Mouse (Mus musculus) natural killer cell, adult 2 months (primary cell): ENCODE results near the gene Sapcd2.

ENCODE experiments used
- DNase-seq, 2 experiments: peaks; one replicate each; pipeline ENCODE4 v3.0.0; 2022; ENCODE audit warnings: low spot score in 2 of 2

Sapcd2 gene

DNA sequence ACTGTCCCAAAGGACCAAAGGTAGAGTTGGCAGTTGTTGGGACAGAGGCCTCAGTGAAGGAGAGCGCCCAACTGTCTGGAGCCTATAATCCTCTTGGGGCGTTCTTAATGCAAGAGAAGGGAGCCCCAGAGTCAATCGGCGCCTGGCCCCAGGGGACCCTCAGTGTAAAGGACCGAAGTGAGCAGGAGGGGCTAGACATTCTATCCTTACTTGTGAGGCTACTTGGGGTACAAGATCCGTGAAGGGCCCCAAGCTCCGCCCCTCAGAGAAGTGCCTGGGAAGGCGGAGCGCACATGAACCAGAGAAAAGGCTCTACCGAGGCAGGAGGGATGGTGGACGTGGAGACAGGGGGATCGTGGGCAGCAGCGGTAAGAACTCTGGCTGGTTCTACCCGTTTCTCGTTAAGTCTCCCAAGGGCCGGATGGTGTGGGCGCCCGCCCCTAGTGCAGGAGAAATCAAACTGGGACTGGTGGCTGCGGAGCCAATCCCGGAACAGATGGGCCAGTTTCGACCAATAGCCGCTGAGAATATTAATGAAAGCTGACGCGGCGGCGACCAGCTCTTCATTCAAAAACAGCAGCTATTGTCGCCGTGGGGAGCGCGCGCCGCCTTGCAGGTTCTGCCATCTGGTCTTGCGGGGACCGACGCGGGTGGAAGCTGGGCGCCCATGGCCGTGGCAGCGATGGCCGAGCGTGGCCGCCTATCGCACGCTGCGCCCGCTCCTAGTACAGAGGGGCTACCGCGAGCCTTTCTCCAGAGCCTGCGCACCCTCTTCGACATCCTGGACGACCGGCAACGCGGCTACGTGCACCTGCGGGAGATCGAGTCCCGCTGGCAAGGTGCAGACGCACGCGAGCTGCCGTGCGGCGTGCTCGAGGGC lies at the start of gene Sapcd2:
Sapcd2 (plus strand) TSS at position 558 of the 880 bp plus-strand sequence.
- DNase-seq: peak; percentile 78 to 85

DNA sequence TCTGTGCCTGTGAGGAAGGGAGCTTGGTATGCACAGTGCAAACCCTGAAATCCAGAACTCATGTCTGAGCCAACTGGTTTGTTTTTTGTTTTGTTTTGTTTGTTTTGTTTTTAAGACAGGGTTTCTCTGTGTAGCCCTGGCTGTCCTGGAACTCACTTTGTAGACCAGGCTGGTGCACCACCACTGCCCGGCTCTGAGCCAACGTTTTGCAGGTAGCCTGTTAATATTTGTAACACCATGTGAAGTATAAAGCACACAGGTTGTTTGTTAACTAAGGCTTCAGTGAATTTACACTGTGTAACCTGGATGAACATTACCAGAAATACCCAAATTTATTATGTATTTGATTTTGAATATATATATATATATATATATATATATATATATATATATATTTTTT lies 46.1 kb upstream of the Sapcd2 start:
- no peak for DNase-seq

DNA sequence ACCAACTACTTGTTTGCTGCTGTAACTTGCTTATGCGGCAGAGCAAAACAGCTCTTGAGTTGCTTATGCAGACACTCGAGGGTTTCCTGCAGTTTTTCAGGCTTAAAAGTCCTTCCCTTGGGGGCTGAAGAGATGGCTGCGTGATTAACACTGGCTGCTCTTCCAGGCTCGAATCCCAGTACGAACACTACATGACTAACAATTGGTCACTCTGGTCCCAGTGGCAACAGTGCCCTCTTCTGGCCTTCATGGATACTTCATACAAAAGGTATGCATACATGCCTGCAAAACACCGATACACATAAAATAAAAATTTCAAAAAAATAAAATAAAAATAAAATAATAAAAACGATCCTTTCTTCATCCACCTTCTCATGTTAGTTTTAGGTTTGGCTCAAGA lies 43.7 kb upstream of the Sapcd2 start:
- DNase-seq: no peak

DNA sequence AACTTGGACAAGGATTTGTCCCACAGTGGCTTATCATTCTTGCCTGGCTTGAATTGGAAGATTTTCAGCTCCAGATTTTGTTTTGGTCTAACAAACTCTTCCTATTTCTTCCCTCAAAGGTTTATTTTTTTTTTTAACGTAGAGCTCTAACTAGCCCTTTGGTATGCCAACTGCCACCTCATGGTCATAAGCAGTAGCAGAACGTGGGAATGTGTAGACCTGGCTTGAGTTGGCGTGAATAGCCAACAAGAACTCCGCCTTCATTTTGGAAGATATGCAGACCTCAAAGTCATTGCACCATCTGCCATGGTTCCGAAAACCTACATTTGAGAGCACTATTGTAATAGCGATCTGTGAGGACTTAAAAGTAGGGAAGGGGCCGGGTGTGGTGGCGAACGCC lies 40.7 kb upstream of the Sapcd2 start:
- DNase-seq: no peak

DNA sequence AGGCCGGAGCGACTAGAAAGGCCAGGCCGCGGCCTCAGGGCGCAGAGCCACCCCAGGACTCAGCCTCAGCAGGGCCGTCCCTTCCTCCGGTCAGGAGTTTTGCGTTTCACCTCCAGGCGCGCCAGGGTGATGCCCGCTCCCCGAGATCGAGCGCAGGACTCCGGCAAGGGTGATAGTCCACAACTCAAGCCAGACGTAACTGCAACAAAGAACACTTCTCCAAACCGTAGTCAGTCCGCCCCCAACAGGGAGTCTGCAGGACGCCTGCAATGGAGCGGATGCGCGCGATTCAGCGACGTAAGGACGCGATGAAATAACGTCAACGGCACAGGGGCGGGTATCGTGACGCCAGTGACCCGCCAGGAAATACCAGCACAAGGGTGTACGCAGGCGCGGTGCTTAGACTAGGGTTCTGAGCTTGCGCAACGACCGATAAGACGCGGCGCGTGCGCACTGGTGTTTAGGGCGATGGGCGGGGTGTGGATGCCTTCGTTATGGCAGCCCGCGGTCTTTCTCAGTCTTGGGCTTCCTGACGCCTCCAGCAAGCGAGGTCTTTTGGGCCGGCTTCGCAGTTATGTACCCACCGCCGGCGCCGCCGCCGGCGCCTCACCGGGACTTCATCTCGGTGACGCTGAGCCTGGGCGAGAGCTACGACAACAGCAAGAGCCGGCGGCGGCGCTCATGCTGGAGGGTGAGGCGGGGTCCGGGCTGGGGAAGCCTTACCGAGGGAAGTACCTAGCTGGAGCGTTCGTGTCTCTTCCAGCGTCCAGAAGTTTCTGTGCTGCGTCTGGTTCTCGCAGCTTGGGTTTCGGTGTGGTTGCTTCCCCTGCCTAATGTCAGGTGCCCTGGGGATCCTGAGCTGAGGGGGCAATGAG lies 39.6 kb upstream of the Sapcd2 start, which contains the start of gene Man1b1:
Man1b1 (plus strand) TSS at position 53 of the 875 bp plus-strand sequence.
- peak; percentile 99 to 100 for DNase-seq

DNA sequence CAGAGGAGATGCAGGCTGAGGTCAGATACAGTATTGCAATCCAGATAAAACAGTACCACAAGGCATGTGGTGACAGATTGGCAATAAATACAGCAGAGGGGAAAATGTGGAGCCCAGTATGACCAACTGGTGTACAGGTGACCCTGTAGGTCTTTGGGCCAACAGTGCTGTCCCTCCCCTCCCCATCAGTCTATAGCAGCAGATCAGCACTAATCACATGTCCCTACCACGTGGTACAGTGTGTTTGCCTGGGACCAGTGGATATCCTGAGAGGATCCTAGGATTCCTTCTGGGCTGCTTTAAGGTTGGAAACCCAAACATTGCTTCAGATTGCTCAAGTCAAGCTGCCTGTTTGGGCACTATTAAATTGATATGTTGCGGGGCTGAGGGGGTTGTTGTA lies 38.6 kb upstream of the Sapcd2 start:
- no peak for DNase-seq

DNA sequence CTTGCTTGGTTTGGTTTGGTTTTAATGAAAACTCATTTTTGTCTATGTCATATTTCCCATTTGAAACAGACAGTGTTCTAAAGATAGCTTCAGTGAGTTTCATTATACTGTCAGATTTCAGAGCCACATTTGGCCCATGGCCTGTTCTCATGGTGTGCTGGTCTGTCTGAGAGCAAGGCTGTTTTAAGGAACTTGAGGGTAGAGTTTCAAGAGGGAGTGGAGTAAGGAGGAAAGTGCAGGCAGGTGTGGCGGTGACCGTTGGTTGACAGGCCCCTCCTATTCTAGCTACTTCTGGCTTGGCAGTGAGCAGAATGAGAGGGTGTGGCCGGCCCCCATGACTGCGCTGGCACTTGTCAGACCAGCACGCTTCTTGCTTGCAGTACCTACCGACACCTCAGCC lies 33.8 kb upstream of the Sapcd2 start:
- no peak for DNase-seq

DNA sequence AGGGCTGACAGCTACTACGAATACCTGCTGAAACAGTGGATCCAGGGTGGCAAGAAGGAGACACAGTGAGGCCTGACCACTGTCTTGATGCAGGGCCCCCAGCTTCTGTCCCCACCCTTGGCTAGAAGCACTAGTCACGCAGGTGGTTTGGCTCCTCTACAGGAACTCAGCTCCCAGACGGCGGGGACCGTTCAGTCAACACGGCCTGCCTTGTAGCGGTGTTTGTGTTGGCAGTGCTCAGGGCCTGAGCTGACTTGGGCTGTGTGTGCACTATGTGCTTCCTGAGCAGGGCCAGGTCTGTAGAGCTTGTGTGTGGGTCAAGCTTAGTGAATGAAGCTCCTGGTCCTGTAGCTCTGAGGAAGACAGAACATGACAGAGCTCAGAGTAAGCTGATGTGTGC lies 24.0 kb upstream of the Sapcd2 start:
- DNase-seq: no peak

DNA sequence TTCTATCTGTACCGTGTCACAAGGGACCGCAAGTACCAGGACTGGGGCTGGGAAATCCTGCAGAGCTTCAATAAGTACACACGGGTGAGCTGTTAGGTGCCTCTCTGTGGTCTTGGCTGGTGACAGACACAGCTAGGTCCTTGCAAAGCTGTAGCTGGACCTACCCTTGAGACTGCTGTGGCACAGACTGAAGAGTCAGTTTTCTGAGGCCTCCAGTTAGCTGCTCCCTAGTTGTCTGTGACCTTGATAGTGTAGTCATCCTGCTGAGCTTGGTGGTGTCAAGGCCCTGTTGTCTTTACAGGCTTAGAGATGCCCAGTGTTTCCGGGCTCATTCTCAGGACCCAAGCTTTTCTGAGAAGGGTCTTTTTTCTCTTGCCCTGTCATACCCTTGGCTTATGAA lies 22.6 kb upstream of the Sapcd2 start:
- DNase-seq: no peak

DNA sequence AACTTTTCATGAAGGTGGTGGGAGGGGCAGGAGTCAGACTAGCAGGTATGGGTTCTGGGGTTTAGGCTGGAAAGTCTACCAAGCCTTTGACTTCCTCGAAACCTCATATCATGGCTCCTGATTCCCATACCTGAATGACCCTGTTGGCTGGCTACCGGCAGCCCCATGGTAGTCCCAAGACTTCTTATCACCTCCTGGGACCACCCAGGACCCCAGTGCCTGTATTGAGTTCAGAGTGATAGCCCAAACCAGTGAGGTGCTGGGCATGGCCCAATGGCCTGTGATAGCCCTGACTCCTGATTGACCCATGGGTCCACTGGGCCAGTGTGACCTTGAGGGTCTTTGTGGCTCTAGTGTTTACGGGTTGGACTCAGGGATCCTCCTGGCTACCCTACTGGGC lies 21.4 kb upstream of the Sapcd2 start:
- no peak for DNase-seq

DNA sequence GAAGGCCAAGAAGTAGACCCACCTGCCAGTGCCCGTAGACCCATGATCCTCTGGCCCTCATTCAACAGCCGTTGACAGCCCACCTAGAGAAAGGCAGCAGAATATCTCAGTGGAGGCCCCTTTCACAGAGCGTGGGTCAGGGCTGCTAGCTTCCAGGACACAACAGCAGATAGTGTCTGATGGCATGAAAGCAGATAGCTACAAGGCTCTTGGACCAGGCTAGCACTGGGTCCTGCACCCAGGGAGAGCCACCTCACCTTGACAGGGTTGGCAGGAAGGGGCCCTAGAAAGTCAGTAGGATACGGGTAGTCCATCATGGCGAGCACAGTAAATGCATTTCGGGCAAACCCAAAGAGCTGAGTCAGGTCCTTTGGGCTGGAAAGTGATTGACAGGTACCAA lies 17.9 kb upstream of the Sapcd2 start:
- DNase-seq: no peak

DNA sequence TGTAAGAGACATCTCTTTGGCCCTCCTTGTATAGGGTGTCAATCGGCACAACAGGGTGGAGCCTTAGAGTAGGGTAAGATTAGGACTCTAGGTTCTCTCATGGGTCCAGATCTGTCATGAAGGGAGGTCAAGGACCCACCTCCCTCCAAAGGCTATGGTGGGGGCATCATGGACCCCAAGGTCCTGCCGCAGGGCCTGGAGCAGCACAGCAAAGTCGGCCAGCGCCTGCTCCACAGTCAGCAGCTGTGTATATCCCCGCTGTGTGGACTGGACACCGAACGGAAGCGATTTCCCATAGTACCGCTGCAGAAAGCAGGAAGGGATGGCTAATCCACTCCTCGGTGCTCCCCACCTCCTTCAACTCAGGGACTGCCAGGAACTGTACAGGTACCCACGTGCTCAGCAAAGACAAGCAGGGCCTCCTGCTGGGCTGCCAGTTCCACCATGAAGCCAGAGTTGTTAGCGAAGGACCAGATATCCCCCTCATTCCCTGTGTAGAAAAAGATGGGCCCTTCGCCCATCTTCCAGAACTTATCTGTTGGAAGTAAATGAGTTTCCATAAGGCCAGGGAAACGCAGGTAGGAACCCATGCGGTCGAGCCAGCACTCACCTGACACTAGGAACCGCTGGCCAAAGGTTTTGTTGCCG lies 16.6 kb upstream of the Sapcd2 start:
- DNase-seq: no peak

DNA sequence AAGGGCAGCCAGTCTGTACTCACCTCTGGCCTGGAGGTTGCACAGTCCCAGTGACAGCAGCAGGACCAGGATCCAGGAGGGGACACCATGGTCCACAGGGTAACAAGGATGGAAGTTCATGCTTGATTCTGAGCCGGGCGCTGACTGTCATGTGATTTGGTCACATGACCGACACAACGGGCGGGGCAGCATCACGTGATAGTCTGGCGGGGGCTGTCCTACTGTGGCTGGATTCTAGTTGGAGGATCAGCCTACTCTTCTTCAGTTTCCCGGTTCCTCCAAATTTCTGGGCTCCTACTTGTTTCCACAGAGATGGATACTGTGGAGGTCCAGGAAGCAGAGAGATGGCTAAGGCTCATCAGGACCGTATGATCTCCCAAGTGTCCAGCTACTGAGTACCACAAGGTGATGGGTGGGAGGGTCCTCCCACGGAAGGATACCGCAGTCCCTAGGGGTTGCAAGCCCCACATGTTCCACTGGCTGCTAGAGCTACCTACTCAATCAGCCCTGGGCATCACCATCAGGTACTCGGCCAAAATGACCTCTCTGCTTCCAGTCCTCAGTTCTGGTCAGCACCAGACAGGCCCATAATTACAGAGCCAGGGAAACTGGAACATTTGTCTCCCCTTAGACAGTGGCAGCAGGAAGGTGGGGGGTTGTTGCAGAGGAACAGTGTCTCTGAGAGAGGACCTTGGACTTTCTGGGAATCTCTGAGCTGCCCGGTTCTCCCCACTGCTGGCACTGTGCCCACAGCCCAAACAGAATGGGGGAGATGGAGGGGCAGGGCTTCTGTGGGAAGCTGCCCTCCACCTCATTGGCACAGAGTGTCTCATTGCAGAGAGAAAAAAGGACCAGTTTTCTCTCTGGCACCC lies 15.7 kb upstream of the Sapcd2 start, which contains the start of gene Dpp7:
Dpp7 (minus strand) TSS at position 152 of the 872 bp plus-strand sequence.
- DNase-seq: peak; percentile 62 to 80

DNA sequence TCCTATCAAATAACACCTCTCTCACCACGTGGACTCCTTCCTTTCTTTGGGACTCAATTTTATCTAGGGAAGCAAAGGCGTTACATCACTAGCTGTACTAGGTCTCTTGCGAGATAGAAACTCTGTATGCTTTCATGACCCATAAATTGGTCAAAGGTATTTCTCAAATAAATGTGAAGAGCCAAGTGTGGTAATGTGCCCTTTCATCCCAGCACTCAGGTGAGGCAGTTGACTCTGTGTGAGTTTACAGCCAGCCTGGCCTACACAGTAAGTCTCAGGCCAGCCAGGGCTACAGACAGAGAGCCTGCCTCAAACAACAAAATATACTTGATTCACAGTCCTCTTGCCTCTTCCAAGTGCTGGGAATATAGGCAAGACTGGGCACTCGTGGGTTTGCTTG lies 12.3 kb upstream of the Sapcd2 start:
- no peak for DNase-seq

DNA sequence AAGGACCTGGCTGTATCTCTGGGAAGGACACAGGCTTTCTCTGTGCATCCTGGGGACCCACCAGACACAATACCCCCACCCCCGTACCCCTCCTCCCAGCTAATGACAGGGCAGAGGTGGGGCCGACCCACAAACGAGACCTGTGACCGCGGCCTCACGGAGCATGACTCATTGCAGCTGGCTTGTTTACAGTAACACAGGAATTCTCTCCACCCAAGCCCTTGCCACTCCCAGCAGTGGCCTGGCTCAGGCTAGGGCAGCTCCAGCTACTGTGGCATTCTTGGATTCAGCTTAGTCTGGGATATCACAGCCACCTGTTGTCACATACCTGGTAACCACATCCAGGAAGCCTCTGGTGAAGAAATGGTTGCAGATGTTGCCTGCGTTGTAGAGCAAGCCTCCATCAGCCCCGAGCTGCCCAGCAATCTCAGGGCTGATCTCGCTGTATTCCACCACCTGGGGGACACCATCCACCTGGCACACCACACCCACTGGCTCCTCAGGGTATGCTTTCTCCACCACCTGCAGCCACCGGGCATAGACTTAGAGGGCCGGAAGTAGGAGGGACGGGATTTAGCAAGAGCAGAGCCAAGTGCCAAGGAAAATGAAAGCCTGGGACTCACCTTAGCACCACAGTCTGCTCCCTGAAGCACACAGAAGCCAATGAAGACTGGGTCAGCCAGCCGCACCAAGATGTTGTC lies 8.5 kb upstream of the Sapcd2 start:
- DNase-seq: no peak

DNA sequence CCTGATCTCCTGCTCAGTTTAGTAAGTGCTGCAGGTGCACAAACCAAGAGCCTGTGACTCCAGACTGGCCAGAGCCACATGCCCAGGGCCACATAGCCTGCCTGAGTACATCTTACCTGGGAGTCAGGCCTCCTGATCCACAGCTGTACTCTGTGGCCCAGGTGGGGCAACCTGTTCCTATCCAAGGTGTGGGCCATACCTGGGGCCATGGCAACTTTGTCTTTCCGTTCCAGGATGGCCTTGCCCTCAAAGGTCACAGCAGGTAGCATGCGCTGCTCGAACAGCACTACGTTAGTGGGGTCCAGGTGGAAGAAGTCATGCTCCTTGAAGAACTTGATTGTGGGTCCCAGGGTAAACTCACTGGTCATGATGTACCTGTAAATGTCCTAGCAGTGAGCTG lies 7.8 kb upstream of the Sapcd2 start:
- no peak for DNase-seq

DNA sequence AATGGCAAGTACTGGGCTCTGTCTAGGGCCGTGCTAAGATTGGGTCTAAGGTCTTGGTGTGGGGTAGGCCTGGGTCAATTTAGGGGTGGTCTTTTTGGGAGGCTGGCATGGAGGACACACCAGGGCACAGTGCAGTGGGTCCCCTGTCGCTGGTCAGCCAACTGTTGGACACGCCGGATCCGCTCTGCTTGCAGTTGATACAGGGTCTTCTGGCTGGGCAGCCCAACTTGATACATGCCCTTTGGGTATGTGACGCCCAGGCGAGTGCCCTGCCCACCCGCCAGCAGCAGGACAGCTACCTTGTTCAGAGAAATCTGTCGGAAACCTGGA lies 7.4 kb upstream of the Sapcd2 start:
- DNase-seq: no peak

DNA sequence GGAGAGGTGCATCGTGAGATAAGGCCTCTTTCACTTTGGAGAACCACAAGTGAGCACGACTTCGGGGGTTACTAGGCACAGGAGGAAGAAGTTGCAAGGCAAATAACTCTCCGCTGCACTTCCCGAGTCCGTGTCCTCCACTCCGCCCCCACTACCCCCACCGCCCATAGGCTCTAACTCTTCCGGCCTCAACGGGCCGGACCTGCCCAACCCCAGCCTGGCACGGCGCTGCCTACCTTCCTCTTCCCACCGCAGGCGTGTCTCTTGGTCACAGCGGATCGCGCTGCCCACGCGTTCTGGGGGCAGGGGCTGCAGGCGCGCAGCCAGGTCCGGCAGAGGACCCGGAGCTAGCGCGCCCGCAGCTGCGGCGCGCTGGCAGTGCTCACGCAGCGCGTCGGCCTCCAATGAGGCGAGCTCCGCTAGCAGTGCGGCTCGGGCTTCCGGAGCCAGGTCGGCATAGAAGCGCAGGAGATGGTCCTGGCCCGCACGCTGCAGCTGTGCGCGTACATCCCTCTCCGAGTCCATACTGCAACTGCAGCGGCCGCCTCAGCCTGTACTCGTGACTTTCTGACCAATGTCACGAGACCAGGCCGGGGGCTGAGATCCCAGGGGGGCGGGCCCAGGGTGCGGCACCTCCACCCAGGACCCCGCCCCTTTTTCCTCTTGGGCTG lies 6.9 kb upstream of the Sapcd2 start, which contains the start of gene Uap1l1:
Uap1l1 (minus strand) TSS at position 592 of the 671 bp plus-strand sequence.
- peak; percentile 46 to 65 for DNase-seq

DNA sequence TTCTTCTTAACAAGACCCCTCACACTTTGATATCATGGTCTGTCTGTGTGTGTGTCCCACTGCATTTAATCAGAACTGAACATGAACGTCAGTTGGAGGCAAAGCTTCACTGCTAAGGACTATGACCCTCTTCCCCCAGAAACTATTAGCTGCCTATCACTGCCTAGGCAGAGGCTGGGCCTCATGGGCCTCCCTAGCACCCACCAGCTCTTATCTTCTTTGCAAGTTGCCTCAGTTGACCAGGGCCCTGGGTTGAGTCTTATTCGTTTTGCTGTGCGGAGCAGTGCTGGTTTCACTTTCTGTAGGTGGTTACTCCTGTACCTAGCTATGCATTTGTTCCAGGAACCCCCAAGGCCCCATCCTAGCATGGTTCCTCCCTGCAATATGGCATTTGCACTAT lies 2.1 kb upstream of the Sapcd2 start:
- DNase-seq: no peak
